Mouse (Mus musculus) adrenal gland, postnatal 10 days (tissue): ENCODE measurements at regions not wholly inside any gene's neighbourhood (a gene's known extent, or its start where the extent isn't known, plus 50 kb on each side); places are given as distances from the start of the nearest gene placed in this dataset.
A peak's percentile ranks its signal among the peaks of the same experiment; 100 is the strongest.
"Not testable (repeated sequence)": the region's sequence is repeated elsewhere in the genome, so short reads cannot be mapped to it uniquely, and the experiment has no call there.

Experiments used
- DNase-seq: peaks from one replicate; pipeline ENCODE4 v3.0.0; 2021; ENCODE audit warnings: mixed read lengths

DNA sequence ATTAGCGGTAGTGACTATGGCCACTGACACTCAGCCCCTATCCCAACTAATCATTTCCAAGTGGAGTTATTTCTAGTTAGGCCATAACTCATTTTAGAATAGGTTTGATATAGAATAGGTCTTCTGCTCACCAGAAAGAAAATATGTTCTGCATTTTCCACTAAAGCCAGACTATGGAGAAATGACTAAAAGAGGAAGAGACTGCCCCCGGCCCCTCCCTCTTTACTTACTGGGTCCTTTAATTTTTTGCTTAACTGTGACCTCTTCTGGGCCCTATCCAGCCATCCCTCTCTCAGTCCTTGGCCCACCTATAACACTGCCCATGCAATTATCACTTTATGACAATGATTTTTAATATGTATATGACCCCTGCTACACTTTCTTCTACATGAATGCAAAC lies 192.0 kb upstream of the Serp2 start:
- no peak for DNase-seq

DNA sequence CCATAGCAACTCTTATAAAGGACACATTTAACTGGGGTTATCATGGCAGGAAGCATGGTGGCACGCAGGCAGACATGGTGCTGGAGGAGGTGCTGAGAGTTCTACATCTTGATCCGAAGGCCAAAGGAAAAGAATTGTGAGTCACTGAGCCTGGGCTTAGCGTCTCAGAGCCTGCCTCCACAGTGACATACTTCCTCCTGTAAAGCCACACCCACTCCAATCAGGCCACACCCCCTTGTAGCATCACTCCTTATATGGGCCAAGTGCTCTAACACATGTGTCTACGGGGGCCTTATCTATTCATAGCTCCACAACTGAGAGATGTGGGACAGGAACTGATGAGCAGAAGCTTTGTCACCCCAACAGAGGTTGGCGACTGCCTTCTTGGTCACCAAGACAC lies 191.1 kb upstream of the Serp2 start:
- DNase-seq = no peak

DNA sequence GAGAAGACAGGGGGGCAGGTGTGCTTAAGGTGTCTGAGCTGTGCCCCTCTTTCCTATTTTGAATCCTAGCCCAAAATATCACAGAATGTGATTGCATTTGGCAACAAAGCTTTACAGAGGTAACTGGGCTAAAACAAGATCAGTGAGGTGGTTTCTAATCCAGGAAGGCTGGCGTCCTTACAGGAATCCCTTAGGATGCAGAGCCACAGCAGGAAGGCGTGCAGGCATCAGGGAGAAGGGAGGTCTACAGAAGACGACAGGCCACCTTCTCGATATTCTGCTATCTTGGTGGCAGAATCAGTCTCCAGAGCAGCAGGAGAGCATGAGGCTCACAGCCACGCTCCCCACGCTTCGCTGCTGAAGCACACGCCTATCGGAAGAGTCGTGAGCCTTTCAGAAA lies 189.6 kb upstream of the Serp2 start:
- no peak for DNase-seq

DNA sequence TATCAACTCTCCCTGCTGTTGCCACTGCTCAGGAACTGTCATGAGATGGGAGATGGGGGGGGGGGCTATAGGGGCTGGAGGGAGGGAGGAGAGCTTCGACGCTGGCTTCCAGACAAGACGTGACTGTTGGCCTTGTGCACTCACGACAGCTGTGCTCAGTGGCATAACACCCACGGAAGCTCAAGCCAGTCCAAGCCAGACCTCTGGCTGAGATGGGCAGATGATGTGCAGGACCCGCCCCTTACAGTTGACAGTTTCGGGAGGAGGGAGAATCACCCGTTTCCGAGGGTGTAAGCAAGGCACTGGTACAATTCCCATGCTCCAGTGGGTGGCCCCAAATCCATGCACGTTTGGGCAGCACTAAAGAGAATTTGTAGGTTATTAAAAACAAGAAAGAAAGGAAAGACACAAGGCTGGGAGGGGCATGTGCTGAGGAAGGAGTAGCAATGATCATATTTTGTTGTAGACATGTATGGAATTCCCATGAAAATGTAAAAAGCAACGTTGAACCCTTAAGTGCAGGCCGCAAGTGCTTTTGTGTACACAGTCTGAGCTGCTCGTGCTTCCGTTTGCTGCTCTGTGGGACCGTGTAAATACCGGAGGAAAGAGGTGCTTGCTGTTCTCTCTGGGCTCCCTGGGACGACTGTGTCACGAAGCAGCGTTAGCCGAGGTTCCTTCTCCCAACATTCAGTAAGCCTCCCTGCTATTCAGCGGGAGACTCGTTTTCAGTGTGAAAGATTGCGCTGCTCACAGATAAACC lies 188.2 kb upstream of the Serp2 start:
- no peak for DNase-seq

- no peak for DNase-seq
Measured at GRCm38 (mm10) chr14:76742297-76742696, 185.6 kb upstream of the Serp2 start.

GRCm38 (mm10) chr14:76739836-76740597 lies 183.3 kb upstream of the Serp2 start:
- peak; percentile 50 for DNase-seq

- no peak for DNase-seq
Measured at GRCm38 (mm10) chr14:76735997-76736396, 179.3 kb upstream of the Serp2 start.

DNA sequence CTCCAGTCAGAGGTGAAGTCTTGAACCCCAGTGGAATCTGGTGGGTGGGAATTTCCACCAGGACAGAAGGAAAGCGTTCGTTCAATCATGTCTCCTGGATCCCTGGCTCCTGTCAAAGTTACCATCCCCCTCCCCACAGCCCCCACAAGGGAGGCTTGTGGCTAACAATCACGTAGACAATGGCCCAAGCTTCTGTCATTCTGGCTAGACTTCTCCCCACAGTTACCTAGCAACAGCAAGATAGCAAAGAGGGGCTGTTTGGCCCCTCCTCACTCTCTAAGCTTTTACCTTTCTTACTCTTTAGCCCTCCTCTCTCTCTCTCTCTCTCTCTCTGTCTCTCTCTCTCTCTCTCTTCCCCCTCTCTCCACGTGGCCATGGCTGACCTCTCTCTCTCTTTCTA lies 178.4 kb upstream of the Serp2 start:
- no peak for DNase-seq

GRCm38 (mm10) chr14:76733258-76733823 lies 176.7 kb upstream of the Serp2 start:
- DNase-seq = no peak

- no peak for DNase-seq
Measured at GRCm38 (mm10) chr14:76731096-76731986, 174.7 kb upstream of the Serp2 start.

- DNase-seq = no peak
Measured at GRCm38 (mm10) chr14:76725844-76726243, 169.2 kb upstream of the Serp2 start.

GRCm38 (mm10) chr14:76725231-76725630 lies 168.5 kb upstream of the Serp2 start:
- not testable (repeated sequence) for DNase-seq

GRCm38 (mm10) chr14:76724826-76725225 lies 168.1 kb upstream of the Serp2 start:
- DNase-seq = no peak

GRCm38 (mm10) chr14:76724395-76724794 lies 167.7 kb upstream of the Serp2 start:
- no peak for DNase-seq

DNA sequence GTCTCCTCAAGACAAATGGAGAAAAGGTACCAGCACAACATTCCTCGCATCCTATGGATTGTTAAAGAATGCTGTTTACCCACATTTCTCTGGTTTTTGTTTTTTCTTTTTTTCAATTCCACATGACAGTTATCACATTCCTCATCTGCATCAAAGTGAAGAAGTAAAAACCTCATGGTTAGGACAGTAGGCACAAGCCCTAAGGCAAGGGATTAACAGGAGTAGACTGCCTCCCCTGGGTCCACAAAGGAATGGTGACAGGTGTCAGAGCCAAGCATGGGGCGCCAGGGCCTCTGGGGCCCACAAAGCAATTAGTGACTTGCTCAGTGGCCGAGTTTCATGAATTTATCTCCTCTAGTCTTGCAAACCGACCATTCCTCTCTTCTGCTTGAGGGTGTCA lies 166.9 kb upstream of the Serp2 start:
- no peak for DNase-seq

- no peak for DNase-seq
Measured at GRCm38 (mm10) chr14:76722297-76722696, 165.6 kb upstream of the Serp2 start.

DNA sequence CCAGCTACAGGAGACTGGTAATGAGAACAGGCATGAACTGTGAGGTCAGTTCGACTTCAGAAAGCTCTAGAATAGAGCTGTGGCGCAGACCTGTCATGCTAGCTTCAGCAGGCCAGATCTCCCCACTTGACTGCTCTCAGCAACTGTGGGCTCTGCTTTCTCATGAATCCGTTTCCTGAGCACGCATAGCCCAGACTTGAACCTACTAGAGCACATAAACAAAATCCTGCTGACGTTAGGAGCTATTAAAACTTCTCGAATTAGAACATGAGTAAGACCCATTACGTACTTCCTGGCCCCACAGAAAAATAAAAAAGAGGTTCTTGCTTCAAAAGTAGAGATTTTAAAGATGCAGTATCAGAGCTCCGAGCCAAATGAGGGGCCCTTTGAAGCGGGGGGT lies 165.1 kb upstream of the Serp2 start:
- DNase-seq = no peak

DNA sequence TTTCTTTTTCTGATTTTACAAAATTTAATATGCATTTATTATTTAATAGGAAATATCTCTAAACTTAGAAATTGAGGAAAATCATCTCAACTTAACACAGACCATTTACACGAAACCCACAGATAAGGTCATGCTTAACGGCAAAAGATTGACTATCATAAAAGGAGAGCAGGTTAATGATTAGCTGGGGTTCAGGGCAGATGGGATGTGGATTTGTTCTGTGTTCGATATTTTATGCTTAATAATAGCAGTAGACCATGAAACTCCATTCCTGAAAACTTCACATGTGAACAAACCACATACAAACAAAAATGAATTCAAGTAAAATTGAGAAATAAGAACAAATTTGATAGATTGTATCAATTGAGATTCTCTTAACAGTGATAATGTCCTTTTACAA lies 160.4 kb upstream of the Serp2 start:
- no peak for DNase-seq

DNA sequence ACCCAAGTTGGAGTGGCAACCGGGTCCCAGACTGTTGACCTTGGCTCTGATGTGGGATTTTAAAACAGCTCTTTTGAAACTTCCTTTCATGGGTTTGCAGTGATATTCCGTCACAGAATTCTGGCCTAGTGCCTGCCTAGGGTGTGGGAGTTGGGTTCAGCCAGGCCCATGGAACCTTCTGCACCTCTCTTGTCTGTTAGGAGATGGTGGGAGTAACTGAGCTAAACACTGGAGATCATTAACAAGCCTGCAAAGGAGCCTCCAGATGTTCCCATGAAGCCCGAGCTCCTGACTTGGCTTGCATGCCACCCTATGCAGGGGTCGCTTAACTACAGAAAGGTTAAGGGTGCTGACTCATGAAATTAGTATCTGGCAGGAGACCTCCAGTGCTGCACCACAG lies 158.0 kb upstream of the Serp2 start:
- peak; percentile 76 for DNase-seq

GRCm38 (mm10) chr14:76713946-76714345 lies 157.3 kb upstream of the Serp2 start:
- DNase-seq = no peak

DNA sequence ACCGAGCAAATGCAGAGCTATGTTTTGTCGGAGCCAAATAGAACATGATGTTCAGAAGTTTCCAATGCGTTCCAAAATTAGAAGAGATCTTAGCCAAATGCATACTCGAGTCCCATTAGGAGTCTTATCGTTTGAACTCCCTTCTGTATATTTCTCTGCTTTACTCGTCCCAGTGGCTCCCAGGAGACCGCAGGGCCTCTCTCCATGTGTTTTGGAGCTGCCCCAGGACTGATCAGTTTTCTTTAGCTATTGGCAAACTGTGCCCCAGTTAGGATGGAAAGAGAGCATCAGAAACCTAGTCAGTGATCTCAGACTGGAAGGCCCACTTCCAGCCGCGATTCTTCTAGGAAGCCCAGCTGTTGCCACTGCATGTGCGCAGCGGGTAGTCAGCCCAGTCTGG lies 152.0 kb upstream of the Serp2 start:
- DNase-seq = peak; percentile 48

DNA sequence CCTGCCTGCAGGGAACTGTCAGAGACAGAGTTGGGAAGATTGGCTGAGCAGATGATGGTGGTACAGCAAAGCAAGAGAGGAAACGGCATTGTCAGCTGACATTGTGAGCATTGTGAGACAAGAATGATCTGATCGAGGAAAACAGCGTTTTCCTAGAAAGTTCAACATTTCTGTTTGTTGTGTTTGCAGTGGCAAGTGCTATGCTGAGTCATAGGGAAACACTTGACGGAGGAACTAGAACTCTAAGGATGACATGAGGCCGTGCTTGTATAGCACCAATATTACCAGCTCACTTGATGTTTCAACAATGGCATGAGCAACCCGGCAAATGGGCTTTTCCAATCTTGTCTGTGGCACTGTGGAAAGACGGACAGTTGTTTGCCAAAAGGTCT lies 146.7 kb upstream of the Serp2 start:
- DNase-seq = no peak
